Mouse (Mus musculus) urinary bladder, postnatal 0 days (tissue): ENCODE results near the gene H2-DMa. TPM values are rescaled to one million over a fixed set of nuclear protein-coding genes. Genes with fewer than 3 reads are reported as not detected.

ENCODE experiments used
- polyA plus RNA-seq: library from polyadenylated mRNA; unstranded; fragments of >200 nt; fragmentation: Nextera tagmentation; extraction: Ambion mirVana; gene quantifications from 2 replicates; pipeline ENCODE4 v1.2.1, GENCODE M21; 2015

Gene H2-DMa
- polyA plus RNA-seq = 5.8 and 8.1 TPM in 2 replicates

DNA sequence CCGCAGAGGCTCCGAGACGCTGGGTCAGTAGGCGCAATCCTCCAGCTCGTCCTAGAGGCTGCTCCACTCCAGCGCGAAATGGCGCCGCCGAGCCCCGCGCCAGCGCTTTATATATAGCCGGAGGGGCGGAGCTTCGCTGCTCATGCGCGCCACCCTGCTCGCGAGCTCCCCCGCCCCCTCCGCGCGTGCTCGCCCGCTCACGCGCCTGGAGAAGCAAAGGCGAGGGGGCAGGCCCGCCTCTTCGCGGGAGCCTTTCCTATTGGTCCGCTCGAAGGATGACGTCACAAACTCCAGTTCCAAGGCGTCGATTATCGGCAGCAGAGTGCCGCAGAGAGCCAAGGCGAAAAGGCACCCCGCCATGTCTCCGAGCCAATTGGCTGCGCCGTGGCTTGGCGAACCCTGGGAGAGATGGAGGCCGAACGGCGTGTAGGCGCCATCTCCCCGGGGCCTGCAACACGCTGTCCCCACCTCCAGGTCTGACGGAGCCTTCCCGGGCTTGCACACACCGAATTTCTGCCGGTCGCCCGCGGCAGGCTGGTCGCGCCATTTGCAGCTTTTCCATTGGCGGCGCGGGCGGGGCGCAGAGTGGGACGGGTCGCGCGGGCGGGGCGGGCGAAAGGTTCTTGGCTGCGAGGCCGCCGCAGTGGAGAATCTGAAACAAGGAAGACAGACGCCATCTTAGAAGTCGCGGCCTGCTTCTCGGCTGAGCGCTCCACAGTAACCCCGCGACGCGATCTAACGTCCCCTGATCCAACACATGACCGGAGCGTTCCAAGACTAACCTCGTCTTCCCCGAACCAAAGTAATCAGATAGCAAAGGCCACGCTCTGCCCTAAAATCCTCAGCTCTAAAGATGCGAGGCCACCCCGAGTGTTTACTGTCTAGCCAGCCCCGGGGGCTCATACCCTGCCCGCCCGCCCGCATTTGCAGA is at the start of gene H2-DMa:
TSS of gene H2-DMa (plus strand) at position 293 of the 931 bp plus-strand sequence.

DNA sequence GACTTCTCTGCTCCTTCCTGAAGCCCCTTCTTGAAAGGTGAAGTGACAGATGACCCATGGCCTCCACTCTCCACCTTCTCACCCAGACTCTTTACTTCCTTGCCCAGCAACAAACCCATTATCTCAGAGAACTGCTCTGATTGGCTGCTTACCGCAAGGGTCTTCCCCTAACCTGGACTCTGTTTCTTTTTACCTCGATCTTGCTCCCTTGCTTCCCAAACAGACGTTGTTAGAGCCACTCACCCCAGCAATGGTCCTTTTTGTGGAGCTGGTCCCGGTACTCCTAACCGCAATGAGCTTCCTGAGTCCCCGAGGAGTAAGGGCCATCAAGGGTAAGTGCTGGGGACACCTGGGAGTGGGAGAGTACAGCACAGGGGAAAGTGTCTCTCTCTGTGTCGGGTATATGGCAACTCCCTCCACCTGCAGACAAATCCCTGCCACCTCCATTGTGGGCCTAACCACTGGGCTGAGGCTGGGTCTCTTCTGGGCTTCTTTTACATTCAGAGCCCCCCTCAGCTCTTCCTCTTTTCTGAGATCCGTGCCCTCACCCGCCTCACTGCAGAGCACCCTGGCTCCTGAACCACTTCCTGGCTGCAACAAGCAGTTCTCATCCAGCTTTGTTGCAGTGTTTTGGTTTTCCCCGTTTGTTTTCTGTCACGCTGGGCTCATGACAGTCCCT is 27.0 kb upstream of the H2-DMa start, which contains the start of gene H2-Oa:
TSS of gene H2-Oa (plus strand) at position 144 of the 679 bp plus-strand sequence.

DNA sequence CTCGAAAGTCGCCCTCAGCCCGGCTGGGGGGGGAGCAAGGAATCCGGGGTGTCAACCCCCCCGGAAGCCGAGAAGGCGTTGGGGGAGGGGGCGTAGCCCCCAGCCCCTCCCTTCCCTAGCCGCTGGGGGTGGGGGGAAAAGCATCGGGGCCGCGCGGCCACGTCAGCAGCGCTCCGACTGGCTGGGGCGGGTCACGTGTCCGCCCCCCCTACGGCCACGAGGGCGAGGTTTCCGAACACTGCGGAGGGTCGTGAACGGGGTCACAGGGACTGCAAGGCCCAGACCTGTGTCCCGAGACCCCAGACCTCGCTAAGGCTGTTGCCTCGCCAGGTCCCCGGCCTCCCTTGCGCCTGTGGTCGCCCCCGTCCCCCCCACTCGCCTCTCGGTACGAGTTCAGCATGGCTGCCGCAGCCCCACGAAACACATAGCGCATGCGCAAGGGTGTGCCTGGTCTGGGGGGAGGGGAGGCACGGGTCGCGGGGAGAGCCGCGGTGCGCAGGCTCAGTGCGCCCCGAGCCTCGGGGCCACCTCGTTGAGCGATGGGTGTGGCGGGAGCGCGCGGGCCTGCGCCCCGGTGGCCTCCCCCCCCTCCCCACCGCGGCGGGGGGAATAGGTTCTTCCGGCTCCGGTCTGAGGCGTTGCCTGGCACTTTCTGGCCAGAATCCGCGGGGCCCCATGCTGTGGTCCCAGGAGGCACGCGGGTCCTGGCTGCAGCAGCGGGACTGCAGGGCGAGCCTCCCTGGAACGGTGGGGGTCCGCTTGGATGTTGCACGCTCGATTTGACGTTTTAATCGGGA is 3.0 kb downstream of the H2-DMa start, which contains the start of gene Brd2:
TSS of gene Brd2 (minus strand) at position 447 of the 797 bp plus-strand sequence.

DNA sequence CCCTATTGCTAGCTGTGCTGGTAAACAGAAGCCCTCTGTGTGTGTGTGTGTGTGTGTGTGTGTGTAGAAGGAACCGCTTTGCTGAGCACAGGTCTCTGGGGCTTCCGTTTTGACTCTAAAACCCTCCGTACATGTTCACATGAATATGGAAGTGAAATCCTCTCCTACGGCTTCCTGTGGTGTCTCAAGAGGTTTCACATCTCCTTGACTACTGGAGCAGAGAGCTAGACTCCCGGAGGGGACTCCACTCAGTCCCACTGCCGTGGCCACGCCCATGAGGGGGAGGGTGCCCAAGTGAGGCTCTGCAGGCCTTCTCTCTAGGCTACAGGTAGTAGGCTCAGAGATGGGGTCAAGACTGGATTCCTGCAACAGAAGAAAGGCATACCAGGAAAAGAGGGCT is 23.7 kb downstream of the H2-DMa start, which contains the start of gene H2-DMb2:
TSS of gene H2-DMb2 (plus strand) at position 275 of the 400 bp plus-strand sequence.

DNA sequence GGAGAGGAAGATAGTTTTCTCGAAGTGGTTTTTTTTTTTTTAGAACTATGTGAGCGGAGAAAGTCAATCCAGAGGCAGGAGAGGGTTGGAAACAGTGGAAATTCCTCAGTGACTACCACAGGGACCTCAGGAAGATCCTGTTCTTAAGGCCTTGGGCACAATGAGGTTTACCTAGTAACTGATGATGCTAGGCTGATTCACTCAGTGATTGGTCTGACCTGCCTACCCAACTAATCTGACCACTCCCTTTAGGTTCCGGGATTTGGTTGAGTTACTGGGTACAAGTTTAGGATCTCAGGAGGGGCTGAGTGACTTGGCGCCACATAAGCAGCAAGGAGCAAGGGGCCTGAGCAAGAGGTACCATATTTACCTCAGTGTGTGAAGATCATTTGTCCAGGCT is 33.6 kb downstream of the H2-DMa start, which contains the start of gene H2-DMb1:
TSS of gene H2-DMb1 (plus strand) at position 150 of the 400 bp plus-strand sequence.

DNA sequence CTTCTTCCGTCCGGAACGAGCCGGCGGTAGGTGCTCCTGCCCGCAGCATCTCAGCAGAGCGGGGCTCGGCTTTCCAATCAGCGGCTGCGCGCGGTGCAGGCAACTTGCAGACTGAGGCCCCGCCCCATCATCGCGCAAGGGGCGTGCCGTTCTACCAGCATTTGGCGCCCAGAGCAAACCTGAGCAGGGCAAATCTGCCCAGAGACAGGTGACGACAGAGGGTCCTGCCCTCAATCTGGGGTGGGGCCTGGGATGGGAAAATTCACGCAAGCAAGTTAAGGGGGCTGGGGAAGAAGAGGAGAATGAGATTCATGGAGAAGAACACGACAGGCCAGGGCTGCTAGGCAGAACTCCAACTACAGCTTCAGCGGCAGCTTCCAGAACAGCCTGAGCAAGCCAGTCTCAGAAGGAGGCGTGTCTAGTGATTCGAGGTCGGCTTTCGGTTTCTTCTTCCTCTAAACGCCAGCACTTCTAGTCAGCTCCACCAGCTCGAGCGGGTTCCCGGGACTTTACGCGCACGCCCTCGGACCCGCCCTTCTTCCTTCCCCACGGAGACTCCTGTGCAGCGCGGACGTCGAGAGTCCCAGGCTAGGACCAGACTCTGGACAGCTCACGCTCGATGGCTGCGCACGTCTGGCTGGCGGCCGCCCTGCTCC is 68.0 kb downstream of the H2-DMa start, which contains the start of the genes Tap1 and Psmb9:
TSS of gene Tap1 (plus strand) at position 293 of the 656 bp plus-strand sequence.
TSS of gene Psmb9 (minus strand) at position 504 of the 656 bp plus-strand sequence.

Other genes with a start within 250 kb of the H2-DMa start
- not detected in 2 replicates for gene Gm7029, start 245.7 kb upstream of the H2-DMa start, polyA plus RNA-seq
- 1.3 and 1.9 TPM in 2 replicates for gene Kifc1, start 228.9 kb upstream of the H2-DMa start, polyA plus RNA-seq
- 0.20 and 0.88 TPM in 2 replicates for gene Platr17, start 214.4 kb upstream of the H2-DMa start, polyA plus RNA-seq
- gene Daxx, start 210.1 kb upstream of the H2-DMa start, polyA plus RNA-seq = 23.1 and 26.3 TPM in 2 replicates
- 68.1 and 71.1 TPM in 2 replicates for gene Tapbp, start 203.6 kb upstream of the H2-DMa start, polyA plus RNA-seq
- gene Zbtb22, start 203.6 kb upstream of the H2-DMa start, polyA plus RNA-seq = 12.5 and 13.1 TPM in 2 replicates
- gene Rgl2, start 190.0 kb upstream of the H2-DMa start, polyA plus RNA-seq = 23.8 and 27.2 TPM in 2 replicates
- gene Pfdn6, start 179.2 kb upstream of the H2-DMa start, polyA plus RNA-seq = 93.9 and 108 TPM in 2 replicates
- gene Wdr46, start 178.9 kb upstream of the H2-DMa start, polyA plus RNA-seq = 18.0 and 19.4 TPM in 2 replicates
- 6.4 and 6.7 TPM in 2 replicates for gene B3galt4, start 168.1 kb upstream of the H2-DMa start, polyA plus RNA-seq
- 28.7 and 29.0 TPM in 2 replicates for gene Vps52, start 163.7 kb upstream of the H2-DMa start, polyA plus RNA-seq
- 1,535 and 1,858 TPM in 2 replicates for gene Rps18, start 163.5 kb upstream of the H2-DMa start, polyA plus RNA-seq
- 97.3 and 136 TPM in 2 replicates for gene H2-K1, start 119.2 kb upstream of the H2-DMa start, polyA plus RNA-seq
- 12.7 and 13.4 TPM in 2 replicates for gene Ring1, start 94.9 kb upstream of the H2-DMa start, polyA plus RNA-seq
- gene H2-Ke6, start 91.5 kb upstream of the H2-DMa start, polyA plus RNA-seq = 39.1 and 39.5 TPM in 2 replicates
- gene Slc39a7, start 87.9 kb upstream of the H2-DMa start, polyA plus RNA-seq = 139 and 141 TPM in 2 replicates
- gene Rxrb, start 87.7 kb upstream of the H2-DMa start, polyA plus RNA-seq = 22.6 and 25.7 TPM in 2 replicates
- gene Col11a2, start 80.1 kb upstream of the H2-DMa start, polyA plus RNA-seq = 0.26 and 0.34 TPM in 2 replicates
- gene H2-Oa, start 27.2 kb upstream of the H2-DMa start, polyA plus RNA-seq = 0.24 TPM in 1 of 2 replicates, not detected in the other
- gene Brd2, start 3.1 kb downstream of the H2-DMa start, polyA plus RNA-seq = 53.0 and 53.2 TPM in 2 replicates
- gene H2-DMb2, start 23.8 kb downstream of the H2-DMa start, polyA plus RNA-seq = 0.13 TPM in 1 of 2 replicates, not detected in the other
- gene H2-DMb1, start 33.5 kb downstream of the H2-DMa start, polyA plus RNA-seq = 1.5 and 2.6 TPM in 2 replicates
- gene Tap1, start 68.0 kb downstream of the H2-DMa start, polyA plus RNA-seq = 20.0 and 21.3 TPM in 2 replicates
- gene Psmb9, start 68.2 kb downstream of the H2-DMa start, polyA plus RNA-seq = 8.6 and 8.7 TPM in 2 replicates
- 24.2 and 30.5 TPM in 2 replicates for gene Psmb8, start 78.2 kb downstream of the H2-DMa start, polyA plus RNA-seq
- 9.6 and 12.5 TPM in 2 replicates for gene Tap2, start 84.0 kb downstream of the H2-DMa start, polyA plus RNA-seq
- gene H2-Ob, start 119.4 kb downstream of the H2-DMa start, polyA plus RNA-seq = 0.14 and 0.29 TPM in 2 replicates
- gene H2-Ab1, start 138.1 kb downstream of the H2-DMa start, polyA plus RNA-seq = 5.8 and 6.3 TPM in 2 replicates
- gene H2-Aa, start 168.3 kb downstream of the H2-DMa start, polyA plus RNA-seq = 0.88 and 0.93 TPM in 2 replicates
- gene H2-Eb1, start 186.3 kb downstream of the H2-DMa start, polyA plus RNA-seq = 2.4 and 3.0 TPM in 2 replicates
- gene H2-Eb2, start 206.1 kb downstream of the H2-DMa start, polyA plus RNA-seq = not detected in 2 replicates
- not detected in 2 replicates for gene Btnl2, start 235.3 kb downstream of the H2-DMa start, polyA plus RNA-seq